Mouse (Mus musculus) layer of hippocampus, postnatal 25 days (tissue): Measurements from ENCODE around the gene Msln. TPM values are rescaled to one million over a fixed set of nuclear protein-coding genes. Genes with fewer than 3 reads are reported as not detected.
A peak's percentile ranks its signal among the peaks of the same experiment; 100 is the strongest.
"Not testable (repeated sequence)": the region's sequence is repeated elsewhere in the genome, so short reads cannot be mapped to it uniquely, and the experiment has no call there.

Experiments
- DNase-seq, 2 experiments: peaks; one replicate each; pipeline ENCODE4 v3.0.0; 2022; ENCODE audit warnings: mixed read lengths in 2 of 2, low spot score in 1 of 2; ENCODE audit errors: extremely low spot score in 1 of 2
- total RNA-seq, 2 experiments: library from RNA; stranded (reverse); gene quantifications; 2 replicates each; pipeline ENCODE4 v1.2.3; 2021

Msln gene
- total RNA-seq, 2 experiments from 2014 or later = 0.71 to 1.8 TPM

GRCm38 (mm10) chr17:25775318-25776062, 21.3 kb upstream of the Msln start:
- DNase-seq = no peak

- DNase-seq = peak; percentile 99 to 100
These were observed 19.5 kb upstream of the Msln start, which contains the start of gene Narfl for GRCm38 (mm10) chr17:25773549-25774120. Narfl (plus strand) TSS chr17:25773776.

DNA sequence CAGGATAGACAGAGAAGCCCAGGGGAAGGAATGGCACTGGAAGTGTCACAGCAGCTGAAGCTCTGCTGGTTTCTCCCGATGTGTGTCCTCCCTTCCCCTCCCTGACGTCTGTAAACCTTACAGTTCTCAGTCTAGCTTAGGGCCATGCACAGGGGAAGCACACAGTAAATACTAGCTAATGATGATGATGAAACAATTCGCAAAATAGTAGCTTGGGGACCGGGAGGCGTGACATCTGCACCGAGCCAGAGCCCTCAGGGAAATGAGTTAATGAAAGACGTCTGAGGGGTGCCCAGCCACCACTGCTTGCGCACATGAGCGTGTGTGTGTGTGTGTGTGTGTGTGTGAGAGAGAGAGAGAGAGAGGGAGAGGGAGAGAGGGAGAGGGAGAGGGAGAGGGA, 15.2 kb upstream of the Msln start:
- no peak for DNase-seq

- DNase-seq = no peak
These were observed 11.7 kb upstream of the Msln start for GRCm38 (mm10) chr17:25765886-25766285.

DNA sequence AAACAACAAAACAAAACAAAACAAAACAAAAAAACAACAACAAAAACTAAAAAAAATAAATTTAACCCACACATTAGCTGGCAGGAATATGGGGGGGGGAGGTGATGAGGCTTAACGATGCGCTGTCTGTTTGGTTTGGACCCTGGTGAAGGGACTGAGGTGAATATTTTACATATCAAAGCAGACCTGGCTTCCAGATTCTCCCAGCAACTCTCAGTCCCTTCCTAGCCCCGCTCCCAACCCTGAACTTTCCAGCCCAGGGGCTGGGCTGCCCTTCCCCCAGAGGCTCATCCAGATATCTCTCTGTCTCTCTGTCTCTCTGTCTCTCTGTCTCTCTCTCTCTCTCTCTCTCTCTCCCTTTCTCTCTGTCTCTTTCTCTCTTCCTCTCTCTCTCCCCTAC, 8.4 kb upstream of the Msln start:
- DNase-seq = no peak

DNA sequence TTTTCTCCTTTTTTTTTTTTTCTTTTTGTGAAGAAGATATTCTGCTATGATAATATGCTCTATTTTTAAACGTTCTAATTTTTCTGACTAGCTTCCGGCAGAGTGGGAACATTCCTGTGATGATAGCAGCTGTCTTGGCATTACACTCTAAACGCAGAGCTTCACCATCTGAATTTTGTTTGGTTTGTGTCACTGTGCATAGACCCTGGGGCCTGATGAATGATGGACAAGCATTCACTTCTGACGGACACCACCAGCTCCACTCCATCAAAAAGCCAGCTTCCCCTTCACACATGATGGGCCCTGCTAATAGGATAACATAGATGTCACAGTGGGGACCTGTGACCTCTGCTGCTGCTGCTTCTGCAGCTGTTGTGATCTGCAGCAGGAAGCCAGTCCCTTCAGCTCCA, 7.4 kb upstream of the Msln start:
- no peak for DNase-seq

- no peak for DNase-seq
These were observed 6.0 kb upstream of the Msln start for GRCm38 (mm10) chr17:25760148-25760547.

DNA sequence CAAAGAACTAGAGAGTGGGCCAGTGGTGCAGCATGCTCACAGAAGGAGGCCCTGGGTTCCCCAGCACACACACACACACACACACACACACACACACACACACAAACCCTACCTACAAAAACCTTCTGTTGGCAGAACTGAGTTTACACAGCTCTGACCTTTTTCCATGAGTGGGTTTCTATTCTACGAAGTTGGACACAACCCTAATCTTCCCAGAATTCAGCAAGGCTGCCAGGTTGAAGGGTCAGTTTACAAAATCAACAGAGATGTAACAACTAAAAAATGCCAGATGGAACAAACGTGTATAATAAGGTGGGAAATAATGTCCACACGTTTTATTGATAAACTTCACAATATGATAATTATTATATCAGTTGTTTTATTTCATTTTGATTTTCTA, 3.5 kb upstream of the Msln start:
- no peak for DNase-seq

- DNase-seq = no peak
These were observed 2.4 kb upstream of the Msln start for GRCm38 (mm10) chr17:25756378-25757242.

GRCm38 (mm10) chr17:25755627-25756377, 1.6 kb upstream of the Msln start:
- DNase-seq = no peak

GRCm38 (mm10) chr17:25755086-25755485, 908 bp upstream of the Msln start:
- no peak for DNase-seq

GRCm38 (mm10) chr17:25751446-25751845, 2.7 kb downstream of the Msln start:
- peak in 1 of 2 experiments; percentile 51 for DNase-seq

- no peak for DNase-seq
These were observed 4.9 kb downstream of the Msln start for GRCm38 (mm10) chr17:25749314-25749713.

GRCm38 (mm10) chr17:25748238-25748637, 5.9 kb downstream of the Msln start:
- DNase-seq = no peak

DNA sequence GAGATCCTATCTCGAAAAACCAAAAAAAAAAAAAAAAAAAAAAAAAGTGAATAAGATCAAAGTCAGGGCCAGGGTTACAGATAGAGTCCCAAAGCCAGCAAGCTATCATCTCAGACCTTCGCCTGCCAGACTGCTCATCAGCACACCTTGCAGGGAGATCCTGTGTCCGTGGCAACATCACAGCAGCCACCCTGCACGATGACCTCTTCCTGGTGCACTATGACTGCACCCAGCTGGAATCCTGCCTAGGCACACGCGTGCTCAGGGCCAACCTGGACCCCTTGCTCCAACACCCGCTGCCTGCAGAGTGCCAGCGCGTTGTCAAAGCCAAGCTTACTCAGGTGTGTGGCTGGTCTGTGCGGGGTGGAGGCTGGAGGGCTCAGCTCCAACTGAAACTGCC, 9.9 kb downstream of the Msln start:
- DNase-seq = no peak

- no peak for DNase-seq
These were observed 10.3 kb downstream of the Msln start for GRCm38 (mm10) chr17:25743831-25744230.

DNA sequence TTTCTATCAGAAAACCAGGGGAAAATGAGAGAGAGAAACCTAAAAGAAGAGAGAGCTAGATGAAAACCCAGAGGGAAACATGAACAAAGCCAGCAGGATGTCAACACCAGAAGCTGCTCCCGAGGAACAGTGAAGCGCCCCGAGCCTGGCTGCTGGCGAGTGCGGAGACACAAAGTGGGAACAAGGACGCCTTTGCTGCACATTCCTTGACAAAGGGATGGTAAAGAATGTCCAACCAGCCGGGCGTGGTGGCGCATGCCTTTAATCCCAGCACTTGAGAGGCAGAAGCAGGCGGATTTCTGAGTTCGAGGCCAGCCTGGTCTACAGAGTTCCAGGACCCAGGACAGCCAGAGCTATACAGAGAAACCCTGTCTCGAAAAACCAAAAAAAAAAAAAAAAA, 12.7 kb downstream of the Msln start:
- DNase-seq = not testable (repeated sequence)

DNA sequence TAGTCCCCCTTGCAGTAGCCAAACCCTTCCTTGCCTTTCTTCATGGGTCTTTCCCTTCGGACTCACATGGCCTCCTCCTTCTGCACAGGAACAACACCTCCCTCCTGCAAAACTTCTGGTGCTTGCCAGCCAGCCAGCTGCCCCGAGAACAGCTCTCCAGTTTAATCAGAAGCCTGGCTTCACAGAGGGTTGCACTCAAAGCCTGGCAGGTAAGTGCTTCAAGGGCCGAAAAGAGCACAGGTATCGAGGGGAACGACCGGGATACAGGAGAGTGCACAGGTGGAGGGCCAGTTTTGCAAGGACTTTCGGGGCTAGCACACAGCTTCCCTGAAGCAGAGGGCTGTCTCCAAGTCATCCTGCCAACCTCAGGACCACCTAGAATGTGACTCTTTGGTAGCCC, 15.3 kb downstream of the Msln start:
- no peak for DNase-seq

DNA sequence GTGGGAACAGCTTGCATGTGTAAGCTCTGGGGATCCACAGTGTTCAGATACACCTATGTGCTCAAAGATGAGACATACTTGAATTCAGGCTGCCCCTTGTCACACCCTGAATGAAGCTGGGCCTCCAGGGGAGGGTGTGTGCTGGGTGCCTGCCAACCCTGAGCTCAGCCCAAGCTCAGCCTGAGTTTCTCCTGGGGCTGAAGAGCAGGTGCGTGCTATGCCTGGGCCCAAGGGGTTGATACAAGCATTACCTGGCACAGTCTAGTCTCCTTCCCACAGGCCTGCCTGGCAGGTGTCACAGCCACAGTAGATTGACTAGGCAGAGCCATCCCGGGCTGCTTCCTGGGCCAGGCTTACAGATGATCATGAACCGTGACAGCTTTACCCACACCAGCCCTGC, 18.4 kb downstream of the Msln start, which contains the start of gene Mslnl:
Gene Mslnl (plus strand): TSS at position 298 of the 400 bp plus-strand sequence.
- DNase-seq = no peak

- no peak for DNase-seq
These were observed 18.9 kb downstream of the Msln start for GRCm38 (mm10) chr17:25735246-25735645.
